Mouse (Mus musculus): ENCODE measurements around the gene Slc7a3.

DNA sequence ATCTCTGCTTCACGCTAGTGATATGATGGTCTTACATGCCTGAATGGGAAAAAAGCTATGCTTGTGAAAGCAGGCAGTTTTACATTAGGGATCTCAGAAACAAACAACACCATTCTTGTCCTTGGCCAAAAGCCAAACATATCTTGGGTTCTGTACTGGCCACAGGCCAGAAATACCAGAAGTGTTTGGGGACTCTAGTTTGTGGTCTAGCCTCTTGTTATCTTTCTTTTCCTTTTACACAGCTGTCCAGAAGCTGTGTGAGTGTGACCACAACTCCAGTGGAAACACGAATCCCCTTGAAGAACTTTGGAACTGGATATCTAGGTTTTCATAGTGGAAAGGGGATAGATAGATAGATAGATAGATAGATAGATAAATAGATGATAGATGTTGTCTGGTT is 41.2 kb upstream of the Slc7a3 start:
- TF ChIP-seq GATA1 (IDR thresholded peaks at IDR 0.05; ENCODE audit: borderline replicate concordance, low read length) (no peak), FLI1 (IDR thresholded peaks at IDR 0.05; ENCODE audit: low read length) (no peak)

Measured in megakaryocyte, embryonic 14.5 days (primary cell).